Mouse (Mus musculus): Measurements from ENCODE around the gene Urm1. TPM values are rescaled to one million over a fixed set of nuclear protein-coding genes. Genes with fewer than 3 reads are reported as not detected.

Gene Urm1
- polyA plus RNA-seq, 1 experiment from 2014 or later: 31.4 TPM

Small RNA genes within 50 kb of the gene (microRNA-seq; reads per million reads assigned to microRNA genes)
- not detected for gene Mir219a-2
- not detected for gene Mir219b

Other genes starting within 250 kb of the Urm1 start
- gene Rapgef1, start 200.4 kb upstream of the Urm1 start, polyA plus RNA-seq (2015; fragmentation: Nextera tagmentation; extraction: Ambion mirVana): 14.8 and 18.6 TPM in 2 replicates
- gene Gm13420, start 68.4 kb upstream of the Urm1 start, polyA plus RNA-seq (2015; fragmentation: Nextera tagmentation; extraction: Ambion mirVana): 0.15 and 0.38 TPM in 2 replicates
- not detected in 2 replicates for gene Gm13547, start 60.8 kb upstream of the Urm1 start, polyA plus RNA-seq (2015; fragmentation: Nextera tagmentation; extraction: Ambion mirVana)
- gene Coq4, start 32.6 kb upstream of the Urm1 start, polyA plus RNA-seq (2015; fragmentation: Nextera tagmentation; extraction: Ambion mirVana): 44.0 and 48.6 TPM in 2 replicates
- 32.5 and 34.2 TPM in 2 replicates for gene Trub2, start 31.6 kb upstream of the Urm1 start, polyA plus RNA-seq (2015; fragmentation: Nextera tagmentation; extraction: Ambion mirVana)
- gene Slc27a4, start 17.4 kb upstream of the Urm1 start, polyA plus RNA-seq (2015; fragmentation: Nextera tagmentation; extraction: Ambion mirVana): 45.9 and 47.9 TPM in 2 replicates
- 22.6 and 25.8 TPM in 2 replicates for gene Cercam, start 49.1 kb downstream of the Urm1 start, polyA plus RNA-seq (2015; fragmentation: Nextera tagmentation; extraction: Ambion mirVana)
- gene Odf2, start 69.1 kb downstream of the Urm1 start, polyA plus RNA-seq (2015; fragmentation: Nextera tagmentation; extraction: Ambion mirVana): 61.0 and 61.2 TPM in 2 replicates
- 59.6 and 66.0 TPM in 2 replicates for gene Gle1, start 115.4 kb downstream of the Urm1 start, polyA plus RNA-seq (2015; fragmentation: Nextera tagmentation; extraction: Ambion mirVana)
- gene Sptan1, start 145.5 kb downstream of the Urm1 start, polyA plus RNA-seq (2015; fragmentation: Nextera tagmentation; extraction: Ambion mirVana): 234 and 268 TPM in 2 replicates
- 76.4 and 78.1 TPM in 2 replicates for gene Wdr34, start 228.8 kb downstream of the Urm1 start, polyA plus RNA-seq (2015; fragmentation: Nextera tagmentation; extraction: Ambion mirVana)
- 284 and 285 TPM in 2 replicates for gene Set, start 237.3 kb downstream of the Urm1 start, polyA plus RNA-seq (2015; fragmentation: Nextera tagmentation; extraction: Ambion mirVana)